Mouse (Mus musculus) cortical plate, adult 2 months (tissue): ENCODE measurements around the gene Inka2. TPM values are rescaled to one million over a fixed set of nuclear protein-coding genes. Genes with fewer than 3 reads are reported as not detected.

Source experiments
- H3K27ac ChIP-seq: fragments of 200-500 bp; 2 replicates; pipeline ENCODE4 v1.5.1; 2012; ENCODE audit warnings: low read length, control low read depth, inconsistent platforms; ENCODE audit not compliant: insufficient read depth
- H3K4me1 ChIP-seq: fragments of 200-500 bp; 2 replicates; pipeline ENCODE4 v1.6.1; 2011; ENCODE audit warnings: low read length; ENCODE audit not compliant: control insufficient read depth, insufficient read depth
- H3K4me3 ChIP-seq: fragments of 200-500 bp; 2 replicates; pipeline ENCODE4 v1.5.1; 2011; ENCODE audit warnings: mild to moderate bottlenecking, low read length, control low read depth; ENCODE audit not compliant: insufficient read depth
- CTCF ChIP-seq: fragments of 200-500 bp; IDR thresholded peaks from 2 replicates; pipeline ENCODE4 v1.5.1; 2011; ENCODE audit warnings: mild to moderate bottlenecking, control low read depth, low read length; ENCODE audit not compliant: insufficient read depth; ENCODE audit errors: extremely low read depth
- POLR2A ChIP-seq: fragments of 200-500 bp; IDR thresholded peaks from 2 replicates; pipeline ENCODE4 v1.6.1; 2011; ENCODE audit warnings: mild to moderate bottlenecking, low read length, control low read depth; ENCODE audit not compliant: insufficient read depth; ENCODE audit errors: extremely low read depth
- polyA plus RNA-seq: library from polyadenylated mRNA; depleted of rRNA; stranded (reverse); fragments of >200 nt; gene quantifications from 2 replicates; pipeline ENCODE4 v1.2.3, GENCODE M21; 2012

The Inka2 gene
- polyA plus RNA-seq, 1 experiment: 71.9 TPM

DNA sequence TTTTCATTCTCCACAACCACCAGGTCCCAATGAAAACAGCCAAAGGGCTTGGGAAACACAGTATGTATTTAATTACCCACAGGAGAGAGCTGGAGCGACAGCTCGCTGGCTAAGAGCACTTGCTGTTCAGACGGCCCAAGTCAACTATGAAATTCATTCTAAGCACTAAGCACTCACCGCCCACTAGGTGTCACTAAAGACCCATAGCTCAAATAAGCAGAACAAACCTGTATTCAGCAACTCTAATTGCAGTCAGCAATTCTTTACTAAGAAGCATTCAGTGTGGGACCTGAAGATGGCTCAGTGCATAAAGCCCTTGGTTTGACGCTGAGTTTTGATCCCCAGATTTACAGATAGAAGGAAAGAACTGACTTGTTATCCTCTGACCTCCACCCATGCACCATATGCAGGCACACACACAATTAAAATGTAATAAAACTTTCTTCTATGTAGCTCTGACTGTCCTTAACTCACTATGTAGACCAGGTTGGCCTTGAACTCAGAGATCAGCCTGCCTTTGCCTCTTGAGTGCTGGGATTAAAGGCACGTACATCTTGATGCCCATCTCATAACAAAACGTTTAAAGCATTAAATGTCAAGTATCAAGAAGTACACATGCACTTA lies 29.7 kb upstream of the Inka2 start:
- Histone ChIP-seq H3K27ac (no peak overlapping the region), H3K4me3 (no peak overlapping the region), H3K4me1 (peaks cover 5% of the 10 kb centered on the region; the same call in 1 of the 2 replicates)
- TF ChIP-seq CTCF (peak; percentile 65), POLR2A (no peak)

GRCm38 (mm10) chr3:105675932-105676331 lies 28.5 kb upstream of the Inka2 start:
- Histone ChIP-seq H3K27ac (no peak overlapping the region), H3K4me3 (no peak overlapping the region), H3K4me1 (peaks cover 5% of the 10 kb centered on the region; the same call in 1 of the 2 replicates)
- TF ChIP-seq CTCF (no peak), POLR2A (no peak)

DNA sequence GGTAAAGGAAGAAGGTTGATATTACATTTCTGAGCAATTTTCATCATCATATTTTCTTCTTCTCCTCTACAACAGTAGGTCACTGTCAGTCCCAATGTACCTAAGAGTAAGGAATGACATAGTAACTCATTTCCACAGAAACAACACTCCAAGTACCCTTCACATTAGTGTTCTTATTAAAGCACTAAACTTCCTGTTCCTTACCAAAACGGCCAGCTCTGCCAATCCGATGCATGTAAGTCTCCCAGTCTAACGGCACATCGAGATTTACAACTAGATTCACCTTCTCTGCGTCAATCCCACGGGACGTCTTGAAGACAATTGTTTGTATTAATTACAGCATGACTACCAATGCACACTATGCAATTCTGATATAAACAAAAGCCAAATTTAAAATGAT lies 24.1 kb upstream of the Inka2 start:
- Histone ChIP-seq H3K4me1 (no peaks in the 10 kb centered on the region), H3K4me3 (no peak overlapping the region), H3K27ac (no peak overlapping the region)
- TF ChIP-seq POLR2A: no peak
- TF ChIP-seq CTCF: no peak

DNA sequence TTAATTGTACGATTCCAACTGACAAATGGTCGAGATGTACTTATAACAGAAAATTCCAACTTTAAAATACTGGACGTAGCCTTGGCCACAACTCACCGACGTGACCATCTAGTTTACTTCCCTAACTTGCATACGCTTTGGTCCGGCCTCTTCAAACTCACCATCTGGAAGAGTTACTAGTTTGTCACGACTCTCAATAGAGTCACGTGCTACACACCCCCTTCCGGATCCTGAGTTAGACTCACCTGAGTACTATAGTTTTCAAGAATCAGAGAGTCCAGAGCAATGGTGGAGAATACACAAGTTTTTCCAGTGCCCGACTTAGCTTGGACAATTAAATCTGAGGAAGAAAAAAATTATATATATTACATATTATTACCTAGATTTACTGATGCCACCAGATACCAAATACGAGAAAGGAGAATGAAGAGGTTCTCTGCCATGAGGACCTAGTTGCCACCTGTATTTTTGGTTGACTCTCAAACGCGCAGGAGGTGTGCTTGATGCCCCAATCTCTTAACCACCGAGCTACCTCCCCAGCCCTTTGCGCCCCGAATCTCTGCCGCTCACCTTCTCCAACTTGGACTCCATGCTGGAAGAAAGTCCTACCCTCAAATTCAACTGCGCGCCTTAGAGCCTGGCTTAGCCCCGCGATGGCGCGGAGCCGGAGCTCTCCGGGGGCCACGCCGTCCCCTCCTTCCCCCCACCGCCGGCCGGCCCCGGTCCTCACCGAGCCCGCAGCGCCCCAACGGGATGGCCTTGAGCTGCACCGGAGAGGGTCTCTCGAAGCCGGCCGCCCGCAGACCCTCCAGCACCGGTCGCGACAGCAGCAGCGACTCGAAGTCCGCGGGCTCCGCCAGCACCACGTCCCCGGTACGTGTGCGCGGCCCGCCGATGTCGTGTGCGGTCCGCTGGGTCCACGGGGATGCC lies 17.7 kb upstream of the Inka2 start:
- peaks cover 2% of the 10 kb centered on the region; the same call in 1 of the 2 replicates for H3K4me1 ChIP-seq
- peak overlapping the region; percentile 44 for H3K4me3 ChIP-seq
- H3K27ac ChIP-seq: no peak overlapping the region
- TF ChIP-seq POLR2A (no peak), CTCF (no peak)

DNA sequence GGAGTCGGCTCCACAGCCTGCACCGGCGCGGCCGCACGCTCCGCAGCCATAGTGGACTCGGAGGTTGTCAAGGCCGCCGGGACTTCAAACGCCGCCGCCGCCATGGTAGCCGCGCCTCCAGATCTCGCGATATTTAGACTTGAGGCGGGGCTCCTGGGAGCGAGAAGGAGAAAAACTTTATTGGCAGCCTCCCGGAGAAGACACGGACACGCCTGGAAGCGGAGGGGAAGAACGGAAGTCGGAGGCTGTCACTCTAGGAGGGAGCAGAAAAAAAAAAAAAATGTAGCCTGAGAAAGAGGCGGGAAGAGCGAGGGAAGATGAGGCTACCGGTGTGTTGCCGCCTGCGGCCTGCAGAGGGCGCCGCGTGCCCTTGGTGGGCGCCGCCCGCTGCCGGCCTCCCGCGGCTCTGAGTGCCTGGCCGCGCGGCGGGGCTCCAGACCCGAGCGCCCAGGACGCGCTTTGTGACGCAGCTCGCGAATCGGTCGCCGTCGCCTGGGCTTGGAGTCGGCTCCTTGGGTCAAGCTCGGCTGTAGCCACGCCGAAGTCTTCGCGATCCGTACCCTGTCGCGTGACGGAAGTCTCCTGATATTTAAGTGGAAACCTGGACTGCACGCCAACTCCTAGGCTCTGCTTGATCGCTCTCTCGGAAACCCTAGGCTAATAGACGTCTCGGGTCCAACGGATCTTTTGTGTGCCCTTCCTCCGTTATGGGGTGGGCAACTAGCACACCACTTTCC lies 16.9 kb upstream of the Inka2 start, which contains the start of gene Ddx20:
Ddx20 (minus strand) TSS at position 251 of the 737 bp plus-strand sequence.
- TF ChIP-seq POLR2A (peak; percentile 48; the same call in 1 of the 2 replicates), CTCF (peak; percentile 65)
- Histone ChIP-seq H3K4me3 (peak within 1 kb of the TSS; percentile 44), H3K27ac (peak within 1 kb of the TSS; percentile 88), H3K4me1 (peaks cover 2% of the 10 kb centered on the region; the same call in 1 of the 2 replicates)

GRCm38 (mm10) chr3:105688536-105688935 lies 15.9 kb upstream of the Inka2 start:
- peaks cover 2% of the 10 kb centered on the region; the same call in 1 of the 2 replicates for H3K4me1 ChIP-seq
- no peak overlapping the region for H3K4me3 ChIP-seq
- H3K27ac ChIP-seq: no peak overlapping the region
- TF ChIP-seq POLR2A (no peak), CTCF (no peak)

DNA sequence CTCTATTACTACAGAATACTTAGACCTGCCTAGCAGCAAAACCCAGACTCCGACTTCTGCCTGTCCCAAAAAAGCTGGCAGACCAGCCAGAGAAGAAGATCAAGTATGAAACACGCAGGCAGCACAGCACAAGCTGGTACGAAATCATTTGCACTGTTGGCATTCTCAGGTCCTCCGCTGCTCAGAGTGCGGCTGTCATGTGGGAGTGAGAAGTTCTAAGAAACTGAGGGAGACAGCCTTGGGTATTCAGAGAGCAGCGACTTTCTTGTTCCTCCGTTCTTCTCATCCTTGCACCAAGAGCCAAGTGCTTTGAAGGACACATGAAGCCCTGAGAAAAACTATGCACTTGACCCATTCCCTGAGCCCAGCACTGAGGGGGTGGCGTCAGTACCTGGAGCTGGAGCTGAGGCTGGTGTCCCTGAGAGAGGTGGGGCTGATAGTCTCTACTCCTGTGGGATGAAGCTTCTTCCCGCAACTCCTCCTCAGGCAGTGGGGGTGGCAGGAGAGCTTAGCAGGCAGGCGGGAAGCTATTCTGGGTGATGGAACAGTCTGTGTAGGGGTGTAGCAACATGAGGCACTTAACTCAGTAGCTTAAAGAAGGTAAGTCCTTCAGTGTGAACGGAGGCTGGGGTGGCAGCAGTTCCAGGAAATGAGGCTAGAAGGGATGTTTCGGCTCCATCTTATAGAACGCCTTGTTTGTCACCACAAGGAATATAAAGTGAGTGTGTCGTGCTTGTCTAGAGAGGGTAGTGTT lies 10.9 kb upstream of the Inka2 start:
- TF ChIP-seq CTCF (no peak), POLR2A (no peak)
- Histone ChIP-seq H3K4me3 (no peak overlapping the region), H3K4me1 (peaks cover 20% of the 10 kb centered on the region), H3K27ac (peak overlapping the region; percentile 86)

DNA sequence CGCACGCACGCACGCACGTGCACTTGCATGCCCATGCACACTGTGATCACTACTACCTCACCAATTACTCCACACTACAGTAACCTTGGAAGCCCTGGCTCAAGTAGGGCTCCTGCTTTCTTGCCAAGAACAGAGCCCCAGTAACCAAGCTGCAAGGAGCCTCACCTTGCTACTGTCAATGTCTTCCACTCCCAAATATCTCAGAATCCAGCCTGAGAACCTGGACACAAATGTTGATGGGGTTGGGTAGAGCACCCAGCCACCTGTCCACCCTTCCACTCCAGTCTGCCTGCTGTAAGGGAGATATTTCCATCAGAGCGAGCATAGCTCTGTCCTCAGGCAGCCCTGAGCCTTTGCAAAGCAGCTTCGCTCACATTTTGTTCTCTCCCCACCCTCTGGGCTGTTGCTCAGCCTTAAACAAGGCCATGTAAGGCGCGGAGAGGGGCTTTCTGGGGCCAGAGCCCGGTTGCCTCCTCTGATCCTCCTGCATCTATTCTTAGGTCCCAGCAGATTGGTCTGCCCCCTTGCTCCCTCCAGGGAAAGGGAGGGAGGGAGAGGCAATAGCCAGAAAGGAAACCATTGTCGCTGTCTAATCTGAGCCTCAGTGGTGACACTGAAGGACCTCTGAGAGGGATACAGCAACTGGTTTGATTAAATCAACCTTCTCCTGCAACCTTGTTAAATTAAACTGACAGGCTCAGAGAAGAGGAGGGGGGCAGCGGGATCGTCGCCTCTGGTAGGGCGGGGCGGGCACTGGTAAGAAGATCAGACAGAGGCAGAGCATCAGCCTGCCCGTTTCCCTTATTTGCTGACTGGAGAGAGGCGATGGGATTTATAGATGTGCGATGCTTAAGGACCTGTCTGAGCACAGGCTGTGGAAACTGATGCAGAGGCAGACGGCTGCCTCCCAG lies 8.7 kb upstream of the Inka2 start:
- Histone ChIP-seq H3K4me1 (peaks cover 20% of the 10 kb centered on the region), H3K4me3 (no peak overlapping the region), H3K27ac (peak overlapping the region; percentile 75)
- no peak for TF ChIP-seq CTCF
- no peak for TF ChIP-seq POLR2A
